Mouse (Mus musculus): ENCODE measurements around the gene Hsd3b4. TPM values are rescaled to one million over a fixed set of nuclear protein-coding genes. Genes with fewer than 3 reads are reported as not detected.
"Not testable (repeated sequence)": the region's sequence is repeated elsewhere in the genome, so short reads cannot be mapped to it uniquely, and the experiment has no call there.

The Hsd3b4 gene
- total RNA-seq (2021): not detected
- long read RNA-seq: 0 reads

- not testable (repeated sequence) for DNase-seq (ENCODE audit: low spot score in 2 of 2)
These were observed at the start of gene Hsd3b4 for GRCm38 (mm10) chr3:98510414-98510813. Gene Hsd3b4 (minus strand): TSS chr3:98510514.

- not testable (repeated sequence) for DNase-seq (ENCODE audit: low spot score in 2 of 2)
These were observed 40.5 kb upstream of the Hsd3b4 start for GRCm38 (mm10) chr3:98550832-98551231.

DNA sequence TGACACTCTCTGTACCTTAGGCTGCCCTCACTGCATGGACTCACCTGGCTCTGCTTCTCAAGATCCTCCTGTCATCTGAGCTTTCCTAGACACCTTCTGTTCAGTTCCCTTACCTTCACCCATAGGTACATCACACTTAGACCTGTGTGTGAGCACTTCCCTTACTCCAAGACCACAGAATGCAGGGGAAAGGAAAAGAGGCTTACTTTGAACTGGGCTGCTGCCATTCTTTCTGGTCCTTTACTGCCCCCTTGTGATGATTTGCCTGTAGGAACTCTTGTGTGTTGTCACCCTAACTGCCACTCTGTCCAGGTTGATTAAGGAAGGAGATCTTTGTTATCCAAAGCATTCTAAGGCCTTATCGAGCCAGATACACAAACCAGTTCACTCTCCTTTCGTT is 39.9 kb upstream of the Hsd3b4 start:
- DNase-seq (ENCODE audit: low spot score in 2 of 2): not testable (repeated sequence)

- DNase-seq (ENCODE audit: low spot score in 2 of 2): not testable (repeated sequence)
These were observed 38.2 kb upstream of the Hsd3b4 start for GRCm38 (mm10) chr3:98548495-98548894.

- DNase-seq (ENCODE audit: low spot score in 2 of 2): not testable (repeated sequence)
These were observed 37.3 kb upstream of the Hsd3b4 start for GRCm38 (mm10) chr3:98547641-98548040.

DNA sequence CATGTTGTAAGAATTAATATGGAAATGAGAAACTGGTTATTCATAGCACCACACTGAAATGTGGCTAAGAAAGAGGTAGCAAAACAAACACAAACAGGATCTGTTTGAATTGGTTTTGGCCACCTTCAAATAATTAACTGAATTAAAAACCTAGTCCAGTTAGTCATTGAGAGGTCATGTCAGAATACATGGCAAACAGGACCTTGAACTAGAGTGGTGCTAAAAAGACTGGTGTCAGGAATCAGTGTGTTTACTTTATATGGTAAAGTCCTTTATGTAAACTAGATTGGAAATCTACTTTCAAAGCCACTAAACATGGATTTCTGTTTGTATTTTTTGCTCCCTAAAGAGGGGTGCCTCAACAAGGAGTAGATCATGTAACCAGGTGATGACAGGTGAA is 14.7 kb upstream of the Hsd3b4 start:
- not testable (repeated sequence) for DNase-seq (ENCODE audit: low spot score in 2 of 2)

GRCm38 (mm10) chr3:98524552-98524951 is 14.2 kb upstream of the Hsd3b4 start:
- not testable (repeated sequence) for DNase-seq (ENCODE audit: low spot score in 2 of 2)

DNA sequence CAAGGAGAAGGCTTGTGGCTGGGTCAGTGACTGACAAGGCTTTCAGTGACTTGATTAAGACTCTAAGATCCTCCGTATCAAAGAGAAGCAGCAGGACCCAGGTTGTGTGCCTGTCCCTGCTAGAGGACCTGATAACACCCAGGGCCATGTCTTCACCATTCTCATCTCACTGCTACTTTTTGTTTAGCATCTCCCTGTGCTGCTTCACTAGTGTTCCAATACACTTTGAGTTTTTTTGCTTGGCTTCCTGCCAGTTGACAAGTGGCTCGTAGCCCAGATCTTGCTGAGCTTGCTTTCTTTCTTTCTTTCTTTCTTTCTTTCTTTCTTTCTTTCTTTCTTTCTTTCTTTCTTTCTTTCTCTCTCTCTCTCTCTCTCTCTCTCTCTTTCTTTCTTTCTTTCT is 12.5 kb upstream of the Hsd3b4 start:
- DNase-seq (ENCODE audit: low spot score in 2 of 2): not testable (repeated sequence)

- DNase-seq (ENCODE audit: low spot score in 2 of 2): not testable (repeated sequence)
These were observed 3.1 kb downstream of the Hsd3b4 start for GRCm38 (mm10) chr3:98507229-98507628.

DNA sequence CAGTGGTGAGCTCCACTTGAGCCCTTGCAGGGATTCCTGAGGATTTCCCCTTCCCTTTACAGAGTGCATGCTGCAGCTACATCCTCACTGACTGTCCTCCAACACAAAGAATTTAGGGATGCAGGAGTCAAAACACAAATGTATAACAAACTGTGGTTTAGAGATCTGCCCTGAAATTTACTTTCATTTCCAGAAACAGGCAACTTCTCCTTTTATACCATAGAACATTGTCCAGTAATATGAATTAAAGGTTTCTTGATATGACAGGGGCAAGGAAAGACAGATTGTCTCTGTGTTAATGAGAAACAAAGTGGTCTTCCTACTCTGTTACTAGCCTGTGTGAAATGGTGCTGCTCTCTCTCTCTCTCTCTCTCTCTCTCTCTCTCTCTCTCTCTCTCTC is 12.9 kb downstream of the Hsd3b4 start:
- DNase-seq (ENCODE audit: low spot score in 2 of 2): not testable (repeated sequence)

- not testable (repeated sequence) for DNase-seq (ENCODE audit: low spot score in 2 of 2)
These were observed 13.6 kb downstream of the Hsd3b4 start for GRCm38 (mm10) chr3:98496762-98497161.

DNA sequence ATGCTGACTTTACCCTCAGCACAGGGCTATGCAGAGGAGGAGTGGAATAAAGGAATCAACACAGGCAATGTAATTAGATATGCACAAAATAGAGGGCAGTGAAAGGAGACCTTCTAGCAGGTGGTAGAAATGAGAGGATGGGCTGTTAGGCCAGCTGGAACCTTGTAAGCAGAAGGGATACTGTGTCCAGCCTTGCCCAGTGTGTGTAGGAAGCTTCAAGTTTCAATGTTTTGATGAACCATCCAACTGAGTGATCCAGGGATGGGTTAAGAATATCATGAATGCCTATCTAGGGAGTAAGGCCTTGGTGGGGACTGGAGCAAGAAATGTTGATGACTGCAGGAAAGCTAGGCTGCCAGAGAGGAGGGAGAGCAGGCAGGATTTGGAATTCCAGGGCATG is 15.3 kb downstream of the Hsd3b4 start:
- DNase-seq (ENCODE audit: low spot score in 2 of 2): not testable (repeated sequence)

GRCm38 (mm10) chr3:98494184-98494583 is 16.1 kb downstream of the Hsd3b4 start:
- DNase-seq (ENCODE audit: low spot score in 2 of 2): not testable (repeated sequence)

GRCm38 (mm10) chr3:98471499-98471898 is 38.8 kb downstream of the Hsd3b4 start:
- not testable (repeated sequence) for DNase-seq (ENCODE audit: low spot score in 2 of 2)

DNA sequence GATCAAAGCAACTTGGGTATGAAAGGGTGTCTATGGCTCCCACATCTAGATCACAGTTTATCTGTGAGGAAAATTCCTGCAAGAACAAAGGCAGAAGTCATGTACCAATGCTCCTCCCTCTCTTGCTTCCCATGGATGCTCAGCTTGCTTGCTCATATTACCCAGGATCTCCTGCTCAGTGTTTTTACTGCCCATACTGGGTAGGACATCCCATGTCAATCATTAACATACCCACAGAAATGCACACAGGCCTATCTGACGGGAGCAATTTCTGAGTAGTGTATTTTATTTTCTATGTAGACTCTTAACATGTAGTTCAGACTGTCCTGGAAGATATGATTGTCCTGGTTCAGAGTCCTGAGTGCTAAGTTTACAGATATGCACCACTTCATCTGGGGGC is 39.3 kb downstream of the Hsd3b4 start:
- not testable (repeated sequence) for DNase-seq (ENCODE audit: low spot score in 2 of 2)

DNA sequence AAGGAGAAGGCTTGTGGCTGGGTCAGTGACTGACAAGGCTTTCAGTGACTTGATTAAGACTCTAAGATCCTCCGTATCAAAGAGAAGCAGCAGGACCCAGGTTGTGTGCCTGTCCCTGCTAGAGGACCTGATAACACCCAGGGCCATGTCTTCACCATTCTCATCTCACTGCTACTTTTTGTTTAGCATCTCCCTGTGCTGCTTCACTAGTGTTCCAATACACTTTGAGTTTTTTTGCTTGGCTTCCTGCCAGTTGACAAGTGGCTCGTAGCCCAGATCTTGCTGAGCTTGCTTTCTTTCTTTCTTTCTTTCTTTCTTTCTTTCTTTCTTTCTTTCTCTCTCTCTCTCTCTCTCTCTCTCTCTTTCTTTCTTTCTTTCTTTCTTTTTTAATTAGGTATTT is 41.0 kb downstream of the Hsd3b4 start:
- not testable (repeated sequence) for DNase-seq (ENCODE audit: low spot score in 2 of 2)

GRCm38 (mm10) chr3:98457026-98457425 is 53.3 kb downstream of the Hsd3b4 start, which contains the start of gene Gm4450:
Gene Gm4450 (minus strand): TSS chr3:98457126.
- not testable (repeated sequence) for DNase-seq (ENCODE audit: low spot score in 2 of 2)

- not testable (repeated sequence) for DNase-seq (ENCODE audit: low spot score in 2 of 2)
These were observed 56.5 kb downstream of the Hsd3b4 start for GRCm38 (mm10) chr3:98453786-98454185.

Other genes starting within 250 kb of the Hsd3b4 start
- 1 to 10 TPM; 7.0 to 8.8 TPM for gene Hmgcs2, start 230.1 kb downstream of the Hsd3b4 start, total RNA-seq (2021)
- 10 to 100 TPM; 65.4 to 68.8 TPM for gene Phgdh, start 170.5 kb downstream of the Hsd3b4 start, total RNA-seq (2021)
- gene Zfp697, start 128.1 kb downstream of the Hsd3b4 start, total RNA-seq (2021): 10 to 100 TPM; 25.8 to 27.0 TPM
- gene Gm4450, start 53.4 kb downstream of the Hsd3b4 start, total RNA-seq (2021): not detected
- not detected for gene Gm10681, start 78.3 kb upstream of the Hsd3b4 start, total RNA-seq (2021)
- gene Hsd3b5, start 119.7 kb upstream of the Hsd3b4 start, total RNA-seq (2021): not detected
- gene Hsd3b2, start 214.0 kb upstream of the Hsd3b4 start, total RNA-seq (2021): not detected